8 mouse cellular contexts compared by ENCODE assay signal in the genomic region with DNA sequence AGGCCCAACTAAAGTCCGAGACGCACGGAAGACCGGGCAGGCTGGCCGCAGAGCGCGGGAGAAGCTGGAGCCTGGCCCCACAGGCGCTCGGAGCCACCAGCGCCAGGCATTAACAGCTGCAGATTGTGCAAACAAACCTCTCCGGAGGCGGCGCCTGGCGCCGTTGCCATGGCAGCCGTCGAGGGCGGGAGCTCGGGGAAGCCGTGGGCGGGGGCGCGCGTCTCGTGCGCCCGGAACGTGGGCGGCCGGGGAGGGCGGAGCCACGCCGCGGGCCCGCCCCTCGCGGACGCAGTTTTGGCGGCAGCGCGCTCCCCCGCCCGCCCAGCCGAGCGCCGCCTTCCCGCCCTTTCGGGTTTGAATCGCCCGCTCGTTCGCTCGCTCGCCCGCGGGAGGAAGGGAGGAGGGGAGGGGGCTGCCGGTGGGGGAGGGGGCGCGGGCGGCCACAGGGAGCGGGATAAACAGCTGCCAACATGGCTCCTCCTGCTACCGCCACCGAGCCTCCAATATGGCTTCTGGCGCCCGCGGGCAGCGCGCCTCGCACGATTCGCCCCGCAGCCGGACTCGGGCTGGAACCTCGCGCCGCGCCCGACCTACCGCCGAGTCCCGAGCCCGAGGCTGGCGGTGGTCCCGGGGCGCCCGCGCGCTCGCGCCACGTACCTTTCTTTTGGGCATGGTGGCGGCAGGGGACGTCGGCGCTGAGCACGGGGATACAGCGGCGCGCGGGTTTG. TPM values are rescaled to one million over a fixed set of nuclear protein-coding genes. Genes with fewer than 3 reads are reported as not detected.
DNase-seq lines count a peak whose midpoint lies in the region; ATAC-seq and TF ChIP-seq lines count a peak whose summit lies in the region.

No protein-coding gene starts in this region.

- no peaks in the 10 kb centered on the region for H3K27me3 ChIP-seq in ES-Bruce4 (ENCODE audit: control insufficient read depth, insufficient read depth, low read length, poor library complexity, severe bottlenecking)
- no peaks in the 10 kb centered on the region for H3K27me3 ChIP-seq in forebrain, embryonic 12.5 days
- H3K27me3 ChIP-seq in heart, postnatal 0 days (ENCODE audit: control insufficient read depth, insufficient read depth, low read length): no peaks in the 10 kb centered on the region
- no peaks in the 10 kb centered on the region for H3K27me3 ChIP-seq in liver, embryonic 15.5 days
- no peaks in the 10 kb centered on the region for H3K27me3 ChIP-seq in neural tube, embryonic 11.5 days (ENCODE audit: control insufficient read depth, insufficient read depth, low read length)
- H3K27me3 ChIP-seq in stomach, embryonic 16.5 days (ENCODE audit: control insufficient read depth, insufficient read depth, low read length): no peaks in the 10 kb centered on the region

- H3K9me3 ChIP-seq in ES-Bruce4 (replicated peaks; ENCODE audit: control insufficient read depth, insufficient read depth, low read length, poor library complexity, severe bottlenecking): no peaks in the 10 kb centered on the region
- no peaks in the 10 kb centered on the region for H3K9me3 ChIP-seq in forebrain, embryonic 12.5 days
- no peaks in the 10 kb centered on the region for H3K9me3 ChIP-seq in heart, postnatal 0 days (replicated peaks; ENCODE audit: control insufficient read depth, low read length)
- no peaks in the 10 kb centered on the region for H3K9me3 ChIP-seq in liver, embryonic 15.5 days (replicated peaks)
- no peaks in the 10 kb centered on the region for H3K9me3 ChIP-seq in neural tube, embryonic 11.5 days (ENCODE audit: control insufficient read depth, low read length)
- H3K9me3 ChIP-seq in stomach, embryonic 16.5 days (replicated peaks; ENCODE audit: control insufficient read depth, low read length): no peaks in the 10 kb centered on the region

- H3K9ac ChIP-seq in ES-Bruce4 (ENCODE audit: low read depth, poor library complexity, severe bottlenecking): peak overlapping the region; percentile 99
- peak overlapping the region; percentile 97 for H3K9ac ChIP-seq in forebrain, embryonic 12.5 days
- peak overlapping the region; percentile 95 for H3K9ac ChIP-seq in heart, postnatal 0 days (replicated peaks; ENCODE audit: low read depth, low read length)
- peak overlapping the region; percentile 99 for H3K9ac ChIP-seq in liver, embryonic 15.5 days
- peak overlapping the region; percentile 97 for H3K9ac ChIP-seq in neural tube, embryonic 11.5 days (ENCODE audit: low read length)
- H3K9ac ChIP-seq in stomach, embryonic 16.5 days (ENCODE audit: low read length): peak overlapping the region; percentile 99

- peak overlapping the region; percentile 79 for H3K4me3 ChIP-seq in ES-Bruce4 (ENCODE audit: low read depth, low read length)
- H3K4me3 ChIP-seq in forebrain, embryonic 12.5 days (replicated peaks): peak overlapping the region; percentile 80
- peak overlapping the region; percentile 85 for H3K4me3 ChIP-seq in heart, postnatal 0 days (ENCODE audit: low read depth, low read length)
- H3K4me3 ChIP-seq in liver, embryonic 15.5 days (replicated peaks): peak overlapping the region; percentile 91
- H3K4me3 ChIP-seq in neural tube, embryonic 11.5 days (ENCODE audit: low read depth, low read length): peak overlapping the region; percentile 81
- peak overlapping the region; percentile 74 for H3K4me3 ChIP-seq in stomach, embryonic 16.5 days (replicated peaks; ENCODE audit: low read length)

- no peak for TF ChIP-seq CTCF in ES-Bruce4 (IDR thresholded peaks at IDR 0.05; ENCODE audit: low read depth, low read length)
- TF ChIP-seq CTCF in heart, postnatal 0 days (IDR thresholded peaks at IDR 0.05; ENCODE audit: low read depth): no peak

- peak overlapping the region; percentile 82 for H3K27ac ChIP-seq in ES-Bruce4 (ENCODE audit: insufficient read depth, low read length)
- H3K27ac ChIP-seq in forebrain, embryonic 12.5 days: peak overlapping the region; percentile 100
- H3K27ac ChIP-seq in heart, postnatal 0 days (ENCODE audit: low read depth): peak overlapping the region; percentile 100
- H3K27ac ChIP-seq in liver, embryonic 15.5 days (replicated peaks): peak overlapping the region; percentile 98
- peak overlapping the region; percentile 99 for H3K27ac ChIP-seq in neural tube, embryonic 11.5 days (ENCODE audit: low read depth, low read length)
- peak overlapping the region; percentile 99 for H3K27ac ChIP-seq in stomach, embryonic 16.5 days (ENCODE audit: low read length)

- under 1% methylated on average over 73 of the region's 101 CpGs for WGBS in forebrain, embryonic 12.5 days
- WGBS in heart, postnatal 0 days: under 1% methylated on average over 67 of the region's 101 CpGs
- WGBS in liver, embryonic 15.5 days (ENCODE audit: insufficient replicate concordance): under 1% methylated on average over 97 of the region's 101 CpGs
- WGBS in neural tube, embryonic 11.5 days: under 1% methylated on average over 69 of the region's 101 CpGs
- under 1% methylated on average over 92 of the region's 101 CpGs for WGBS in stomach, embryonic 16.5 days

- ATAC-seq in forebrain, embryonic 12.5 days (ENCODE audit: low FRiP score): peak; percentile 79
- ATAC-seq in heart, postnatal 0 days (ENCODE audit: insufficient read depth, low read depth): peak; percentile 85
- ATAC-seq in liver, embryonic 15.5 days (ENCODE audit: insufficient read depth): peak; percentile 78
- peak; percentile 67 for ATAC-seq in neural tube, embryonic 11.5 days (ENCODE audit: insufficient read depth, low FRiP score, low TSS enrichment)
- peak; percentile 85 for ATAC-seq in stomach, embryonic 16.5 days (ENCODE audit: insufficient read depth, low FRiP score)

- DNase-seq in c-Kit-positive CD71-positive TER-119-positive erythroid progenitor cells, embryonic 14.5 days (ENCODE audit: low spot score): peak; percentile 93
- DNase-seq in heart, postnatal 0 days (ENCODE audit: low spot score): peak; percentile 91
- peak; percentile 98 to 99 for DNase-seq in kidney, postnatal 4 days
- DNase-seq in neural tube, embryonic 11.5 days (ENCODE audit: low spot score): peak; percentile 99

- peak; percentile 5 for TF ChIP-seq POLR2A in ES-Bruce4 (IDR thresholded peaks at IDR 0.05; ENCODE audit: insufficient read depth, low read length)

- peaks cover 2% of the 10 kb centered on the region for H3K4me1 ChIP-seq in ES-Bruce4 (ENCODE audit: control insufficient read depth, insufficient read depth, low read length)
- peaks cover 50% of the 10 kb centered on the region for H3K4me1 ChIP-seq in forebrain, embryonic 12.5 days
- H3K4me1 ChIP-seq in heart, postnatal 0 days (ENCODE audit: control insufficient read depth, insufficient read depth): peaks cover 8% of the 10 kb centered on the region
- peaks cover 38% of the 10 kb centered on the region for H3K4me1 ChIP-seq in liver, embryonic 15.5 days (replicated peaks)
- H3K4me1 ChIP-seq in neural tube, embryonic 11.5 days (ENCODE audit: control insufficient read depth, insufficient read depth, low read length): peaks cover 19% of the 10 kb centered on the region
- H3K4me1 ChIP-seq in stomach, embryonic 16.5 days (ENCODE audit: control insufficient read depth, insufficient read depth, low read length): peaks cover 21% of the 10 kb centered on the region

- H3K4me2 ChIP-seq in forebrain, embryonic 12.5 days: peak overlapping the region; percentile 82
- peak overlapping the region; percentile 94 for H3K4me2 ChIP-seq in heart, postnatal 0 days (ENCODE audit: low read depth, low read length)
- H3K4me2 ChIP-seq in liver, embryonic 15.5 days: peak overlapping the region; percentile 99
- peak overlapping the region; percentile 73 for H3K4me2 ChIP-seq in neural tube, embryonic 11.5 days (ENCODE audit: low read depth)
- H3K4me2 ChIP-seq in stomach, embryonic 16.5 days (ENCODE audit: low read depth, low read length): peak overlapping the region; percentile 95

- no peak for TF ChIP-seq EP300 in ES-Bruce4 (IDR thresholded peaks at IDR 0.05; ENCODE audit: insufficient read depth, low read depth, low read length)
- no peak; the same call in 1 of the 2 replicates for TF ChIP-seq EP300 in heart, postnatal 0 days (IDR thresholded peaks at IDR 0.05; ENCODE audit: low read depth)

- H3K36me3 ChIP-seq in ES-Bruce4 (ENCODE audit: control insufficient read depth, insufficient read depth, low read length, poor library complexity, severe bottlenecking): peaks cover 31% of the 10 kb centered on the region
- peaks cover 37% of the 10 kb centered on the region for H3K36me3 ChIP-seq in forebrain, embryonic 12.5 days (replicated peaks)
- H3K36me3 ChIP-seq in heart, postnatal 0 days (replicated peaks; ENCODE audit: control insufficient read depth, insufficient read depth, low read length): peaks cover 24% of the 10 kb centered on the region
- peaks cover 47% of the 10 kb centered on the region for H3K36me3 ChIP-seq in liver, embryonic 15.5 days (replicated peaks)
- peaks cover 14% of the 10 kb centered on the region; the same call in 1 of the 2 replicates for H3K36me3 ChIP-seq in neural tube, embryonic 11.5 days (ENCODE audit: control insufficient read depth, insufficient read depth, low read length)
- H3K36me3 ChIP-seq in stomach, embryonic 16.5 days (ENCODE audit: control insufficient read depth, insufficient read depth, low read length): peaks cover 6% of the 10 kb centered on the region

RNA-seq across cellular contexts. Expression of gene Hmgn2, which starts 1.1 kb away (rescaled TPM):
- polyA plus RNA-seq in ES-Bruce4 (2011; ENCODE audit: insufficient read depth, insufficient read length, low read depth, missing spikeins): 253 and 257 TPM in 2 replicates
- 3,644 and 3,855 TPM in 2 replicates for polyA plus RNA-seq in forebrain, embryonic 12.5 days (2016; fragmentation: Nextera tagmentation; extraction: Ambion mirVana)
- total RNA-seq in heart, postnatal 0 days (2014; rRNA removed; ENCODE audit: low replicate concordance): 197 and 271 TPM in 2 replicates
- polyA plus RNA-seq in heart, postnatal 0 days (2015; fragmentation: Nextera tagmentation; extraction: Ambion mirVana): 867 and 901 TPM in 2 replicates
- polyA plus RNA-seq in liver, embryonic 15.5 days (2015; fragmentation: Nextera tagmentation; extraction: Ambion mirVana): 509 and 615 TPM in 2 replicates
- polyA plus RNA-seq in neural tube, embryonic 11.5 days (2014; fragmentation: Nextera tagmentation; extraction: Ambion mirVana): 2,917 and 3,166 TPM in 2 replicates
- polyA plus RNA-seq in stomach, embryonic 16.5 days (2015; fragmentation: Nextera tagmentation; extraction: Ambion mirVana): 1,639 and 1,753 TPM in 2 replicates

RNA-seq across cellular contexts. Expression of gene Dhdds, which starts 33.4 kb away (rescaled TPM):
- polyA plus RNA-seq in ES-Bruce4 (2011; ENCODE audit: insufficient read depth, insufficient read length, low read depth, missing spikeins): 18.5 and 23.5 TPM in 2 replicates
- 45.5 and 48.6 TPM in 2 replicates for polyA plus RNA-seq in forebrain, embryonic 12.5 days (2016; fragmentation: Nextera tagmentation; extraction: Ambion mirVana)
- 38.4 and 39.8 TPM in 2 replicates for total RNA-seq in heart, postnatal 0 days (2014; rRNA removed; ENCODE audit: low replicate concordance)
- 25.8 and 28.5 TPM in 2 replicates for polyA plus RNA-seq in heart, postnatal 0 days (2015; fragmentation: Nextera tagmentation; extraction: Ambion mirVana)
- 17.1 and 17.5 TPM in 2 replicates for polyA plus RNA-seq in liver, embryonic 15.5 days (2015; fragmentation: Nextera tagmentation; extraction: Ambion mirVana)
- polyA plus RNA-seq in neural tube, embryonic 11.5 days (2014; fragmentation: Nextera tagmentation; extraction: Ambion mirVana): 40.6 and 42.1 TPM in 2 replicates
- 43.0 and 45.8 TPM in 2 replicates for polyA plus RNA-seq in stomach, embryonic 16.5 days (2015; fragmentation: Nextera tagmentation; extraction: Ambion mirVana)

RNA-seq across cellular contexts. Expression of gene Lin28a, which starts 51.3 kb away (rescaled TPM):
- polyA plus RNA-seq in ES-Bruce4 (2011; ENCODE audit: insufficient read depth, insufficient read length, low read depth, missing spikeins): 201 and 217 TPM in 2 replicates
- polyA plus RNA-seq in forebrain, embryonic 12.5 days (2016; fragmentation: Nextera tagmentation; extraction: Ambion mirVana): 0.92 and 1.5 TPM in 2 replicates
- not detected in 2 replicates for total RNA-seq in heart, postnatal 0 days (2014; rRNA removed; ENCODE audit: low replicate concordance)
- 0.10 TPM in 1 of 2 replicates, not detected in the other for polyA plus RNA-seq in heart, postnatal 0 days (2015; fragmentation: Nextera tagmentation; extraction: Ambion mirVana)
- polyA plus RNA-seq in liver, embryonic 15.5 days (2015; fragmentation: Nextera tagmentation; extraction: Ambion mirVana): 0.91 and 1.5 TPM in 2 replicates
- polyA plus RNA-seq in neural tube, embryonic 11.5 days (2014; fragmentation: Nextera tagmentation; extraction: Ambion mirVana): 3.2 and 3.4 TPM in 2 replicates
- polyA plus RNA-seq in stomach, embryonic 16.5 days (2015; fragmentation: Nextera tagmentation; extraction: Ambion mirVana): 0.13 and 0.22 TPM in 2 replicates

Comparison
In these comparisons a context has a peak if more than half of its experiments do, and no peak if none do; other contexts are left out.
1. Peak in every context shown above with its lines: DNase-seq, ATAC-seq, H3K4me3 ChIP-seq and H3K27ac ChIP-seq.
2. RNA of gene Lin28a, which starts 51.3 kb away (polyA plus RNA-seq): 201 to 217 TPM in ES-Bruce4; 3.2 to 3.4 TPM in neural tube, embryonic 11.5 days, 0.91 to 1.5 TPM in liver, embryonic 15.5 days, 0.92 to 1.5 TPM in forebrain, embryonic 12.5 days, 0.13 to 0.22 TPM in stomach, embryonic 16.5 days and 0.10 TPM in heart, postnatal 0 days; every median in the first group is over 10 times any median in the second.